Mouse (Mus musculus): Measurements from ENCODE around the gene Bhlha15. TPM values are rescaled to one million over a fixed set of nuclear protein-coding genes. Genes with fewer than 3 reads are reported as not detected.

The Bhlha15 gene
- polyA plus RNA-seq, 1 experiment from 2014 or later: 0.10 TPM

DNA sequence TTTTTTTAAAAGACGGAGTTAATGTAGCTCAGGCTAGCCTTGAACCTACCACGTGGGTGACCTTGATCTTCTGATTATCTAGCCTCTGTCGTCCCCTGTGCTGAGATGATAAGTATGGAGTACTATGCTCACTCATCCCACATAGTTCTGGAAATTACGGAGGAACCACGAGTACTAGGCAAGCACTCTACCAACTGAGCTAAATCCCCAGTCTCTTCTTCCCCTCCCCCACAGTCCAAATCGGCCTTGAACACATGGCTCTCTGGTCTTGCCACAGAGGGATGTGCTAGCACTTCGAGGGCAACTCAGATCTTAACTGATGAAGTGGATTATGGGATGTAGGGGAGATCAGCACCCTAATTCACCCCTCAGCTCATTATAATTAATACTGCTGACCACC lies 28.0 kb downstream of the Bhlha15 start:
- no peak overlapping the region for H3K27ac ChIP-seq
- ATAC-seq (ENCODE audit: insufficient number of reproducible peaks, insufficient read depth, low FRiP score, low TSS enrichment): no peak
- H3K4me2 ChIP-seq (replicated peaks): no peak overlapping the region
- no peaks in the 10 kb centered on the region for H3K27me3 ChIP-seq
- H3K9ac ChIP-seq: no peak overlapping the region
- H3K36me3 ChIP-seq: peaks cover 10% of the 10 kb centered on the region
- 89% methylated on average over 7 of the region's 7 CpGs for WGBS
- H3K9me3 ChIP-seq: no peaks in the 10 kb centered on the region
- no peak overlapping the region for H3K4me3 ChIP-seq
- peaks cover 9% of the 10 kb centered on the region for H3K4me1 ChIP-seq

DNA sequence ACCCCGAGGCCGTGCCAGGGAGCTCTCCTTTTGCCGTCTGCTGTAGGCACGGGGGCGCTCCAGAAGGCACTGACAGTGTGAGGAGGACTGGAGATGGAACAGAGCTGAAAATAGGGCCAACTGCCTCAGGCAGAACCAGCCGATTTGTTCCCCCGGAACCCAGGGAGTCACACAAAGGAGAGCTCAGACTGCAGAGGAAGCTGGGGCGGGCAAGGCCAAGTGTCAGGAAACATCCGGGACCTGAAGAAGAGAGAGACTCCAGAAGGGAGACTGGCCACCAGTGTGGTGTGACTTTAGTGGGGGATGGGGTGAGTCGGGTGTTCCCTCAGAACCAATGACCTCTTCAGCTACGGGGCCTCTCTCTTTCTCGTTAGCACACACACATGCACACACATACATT lies 29.2 kb downstream of the Bhlha15 start:
- Histone ChIP-seq H3K27ac (no peak overlapping the region), H3K9me3 (no peaks in the 10 kb centered on the region), H3K4me1 (peaks cover 13% of the 10 kb centered on the region), H3K4me2 (replicated peaks) (no peak overlapping the region), H3K9ac (no peak overlapping the region), H3K27me3 (no peaks in the 10 kb centered on the region), H3K36me3 (peaks cover 4% of the 10 kb centered on the region; the same call in 1 of the 2 replicates), H3K4me3 (no peak overlapping the region)
- ATAC-seq (ENCODE audit: insufficient number of reproducible peaks, insufficient read depth, low FRiP score, low TSS enrichment): no peak
- WGBS: 39% methylated on average over 12 of the region's 12 CpGs

DNA sequence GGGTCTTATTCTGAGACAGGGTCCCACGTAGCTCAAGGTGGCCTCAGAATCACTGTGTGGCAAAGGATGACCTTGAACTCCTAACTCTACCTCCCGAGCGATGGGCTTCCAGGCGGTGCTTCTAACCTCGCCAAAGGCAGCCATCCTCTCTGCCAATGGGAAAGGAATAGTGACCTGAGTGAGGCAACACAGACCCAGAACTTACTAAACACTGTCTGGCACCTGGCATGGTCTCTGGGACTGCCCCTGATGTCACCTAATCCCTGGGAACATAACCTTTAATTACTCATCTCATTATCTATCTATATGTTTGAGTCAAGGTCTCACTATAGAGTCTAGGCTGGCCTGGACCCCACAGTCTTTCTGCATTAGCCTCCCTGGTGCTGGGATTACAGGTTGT lies 29.9 kb downstream of the Bhlha15 start:
- H3K27me3 ChIP-seq: no peaks in the 10 kb centered on the region
- no peak for ATAC-seq (ENCODE audit: insufficient number of reproducible peaks, insufficient read depth, low FRiP score, low TSS enrichment)
- peaks cover 4% of the 10 kb centered on the region; the same call in 1 of the 2 replicates for H3K36me3 ChIP-seq
- H3K27ac ChIP-seq: no peak overlapping the region
- WGBS: 92% methylated on average over 5 of the region's 5 CpGs
- no peak overlapping the region for H3K4me2 ChIP-seq (replicated peaks)
- H3K4me1 ChIP-seq: peaks cover 15% of the 10 kb centered on the region
- no peaks in the 10 kb centered on the region for H3K9me3 ChIP-seq
- H3K4me3 ChIP-seq: no peak overlapping the region
- H3K9ac ChIP-seq: no peak overlapping the region

GRCm38 (mm10) chr5:144221305-144221704 lies 31.2 kb downstream of the Bhlha15 start:
- Histone ChIP-seq H3K4me3 (no peak overlapping the region), H3K36me3 (peaks cover 3% of the 10 kb centered on the region; the same call in 1 of the 2 replicates), H3K4me2 (replicated peaks) (no peak overlapping the region), H3K27ac (no peak overlapping the region), H3K27me3 (no peaks in the 10 kb centered on the region), H3K9ac (no peak overlapping the region), H3K4me1 (peaks cover 15% of the 10 kb centered on the region), H3K9me3 (no peaks in the 10 kb centered on the region)
- whole genome bisulfite sequencing: 63% methylated on average over 4 of the region's 4 CpGs
- no peak for ATAC-seq (ENCODE audit: insufficient number of reproducible peaks, insufficient read depth, low FRiP score, low TSS enrichment)

- Histone ChIP-seq H3K27me3 (no peaks in the 10 kb centered on the region), H3K9me3 (no peaks in the 10 kb centered on the region), H3K4me1 (peaks cover 15% of the 10 kb centered on the region), H3K36me3 (no peaks in the 10 kb centered on the region), H3K9ac (peak overlapping the region; percentile 58), H3K4me2 (replicated peaks) (peak overlapping the region; percentile 86), H3K27ac (peak overlapping the region; percentile 13), H3K4me3 (peak overlapping the region; percentile 68)
- ATAC-seq (ENCODE audit: insufficient number of reproducible peaks, insufficient read depth, low FRiP score, low TSS enrichment): peak; percentile 70
- WGBS: 2% methylated on average over 25 of the region's 25 CpGs
These were observed 32.9 kb downstream of the Bhlha15 start for GRCm38 (mm10) chr5:144222811-144223502.

DNA sequence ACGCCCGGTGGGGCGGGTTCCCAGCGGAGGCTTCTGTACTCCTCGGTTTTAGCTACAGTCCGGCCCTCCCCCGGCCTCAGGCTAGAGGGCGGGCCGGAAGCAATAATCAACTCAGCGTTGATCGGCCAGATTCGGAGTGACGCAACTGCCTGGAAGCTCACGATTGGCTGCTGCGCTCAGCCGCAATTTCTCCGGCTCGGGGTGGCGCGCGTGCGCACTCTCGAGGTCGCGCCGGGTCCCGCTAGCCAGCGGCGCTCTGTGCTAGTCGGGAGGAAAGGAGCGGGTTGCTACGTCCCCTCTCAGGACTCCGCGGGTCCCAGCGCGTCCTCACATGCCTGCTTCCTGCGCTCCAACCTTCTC lies 33.4 kb downstream of the Bhlha15 start, which contains the start of gene Tecpr1:
Tecpr1 (minus strand) TSS at position 113 of the 360 bp plus-strand sequence.
- Histone ChIP-seq H3K4me1 (peaks cover 15% of the 10 kb centered on the region), H3K9ac (peak within 1 kb of the TSS; percentile 58), H3K27ac (peak within 1 kb of the TSS; percentile 17), H3K27me3 (no peaks in the 10 kb centered on the region), H3K36me3 (no peaks in the 10 kb centered on the region), H3K9me3 (no peaks in the 10 kb centered on the region), H3K4me3 (peak within 1 kb of the TSS; percentile 68), H3K4me2 (replicated peaks) (peak within 1 kb of the TSS; percentile 86)
- WGBS: under 1% methylated on average over 30 of the region's 37 CpGs
- ATAC-seq (ENCODE audit: insufficient number of reproducible peaks, insufficient read depth, low FRiP score, low TSS enrichment): peak; percentile 93

GRCm38 (mm10) chr5:144223899-144224816 lies 34.1 kb downstream of the Bhlha15 start:
- Histone ChIP-seq H3K9me3 (no peaks in the 10 kb centered on the region), H3K27ac (no peak overlapping the region; the same call in 1 of the 2 replicates), H3K4me3 (peak overlapping the region; percentile 68), H3K27me3 (no peaks in the 10 kb centered on the region), H3K9ac (peak overlapping the region; percentile 58), H3K36me3 (no peaks in the 10 kb centered on the region), H3K4me1 (peaks cover 15% of the 10 kb centered on the region), H3K4me2 (replicated peaks) (peak overlapping the region; percentile 86)
- whole genome bisulfite sequencing: 23% methylated on average over 18 of the region's 18 CpGs
- ATAC-seq (ENCODE audit: insufficient number of reproducible peaks, insufficient read depth, low FRiP score, low TSS enrichment): no peak

- Histone ChIP-seq H3K4me3 (no peak overlapping the region), H3K9ac (no peak overlapping the region), H3K4me1 (peaks cover 15% of the 10 kb centered on the region), H3K36me3 (no peaks in the 10 kb centered on the region), H3K9me3 (no peaks in the 10 kb centered on the region), H3K27me3 (no peaks in the 10 kb centered on the region), H3K27ac (no peak overlapping the region), H3K4me2 (replicated peaks) (no peak overlapping the region)
- WGBS: 29% methylated on average over 11 of the region's 11 CpGs
- ATAC-seq (ENCODE audit: insufficient number of reproducible peaks, insufficient read depth, low FRiP score, low TSS enrichment): no peak
These were observed 36.1 kb downstream of the Bhlha15 start for GRCm38 (mm10) chr5:144226220-144226619.

DNA sequence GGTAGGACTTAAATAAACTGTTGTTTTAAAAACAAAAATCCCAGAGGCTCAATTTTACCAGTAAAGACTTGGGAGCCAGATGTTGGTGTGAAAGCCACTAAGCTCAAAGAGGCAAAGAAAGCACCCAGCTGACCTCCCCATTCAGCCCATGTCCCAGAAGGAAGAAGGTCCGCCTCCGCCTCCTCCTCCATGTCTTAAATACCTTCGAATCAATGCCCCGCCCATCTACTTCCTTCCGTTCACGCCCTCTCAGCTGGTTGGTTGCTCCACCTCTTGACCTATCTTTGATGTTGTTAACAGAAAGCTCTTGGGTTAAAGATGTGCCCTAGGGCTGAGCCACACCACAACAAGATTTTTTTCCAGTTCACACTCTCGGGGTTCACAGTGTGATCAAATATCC lies 40.1 kb downstream of the Bhlha15 start:
- 86% methylated on average over 7 of the region's 7 CpGs for WGBS
- Histone ChIP-seq H3K27me3 (no peaks in the 10 kb centered on the region), H3K9ac (no peak overlapping the region), H3K27ac (no peak overlapping the region), H3K36me3 (no peaks in the 10 kb centered on the region), H3K4me3 (no peak overlapping the region), H3K9me3 (no peaks in the 10 kb centered on the region), H3K4me2 (replicated peaks) (no peak overlapping the region), H3K4me1 (no peaks in the 10 kb centered on the region)
- no peak for ATAC-seq (ENCODE audit: insufficient number of reproducible peaks, insufficient read depth, low FRiP score, low TSS enrichment)

DNA sequence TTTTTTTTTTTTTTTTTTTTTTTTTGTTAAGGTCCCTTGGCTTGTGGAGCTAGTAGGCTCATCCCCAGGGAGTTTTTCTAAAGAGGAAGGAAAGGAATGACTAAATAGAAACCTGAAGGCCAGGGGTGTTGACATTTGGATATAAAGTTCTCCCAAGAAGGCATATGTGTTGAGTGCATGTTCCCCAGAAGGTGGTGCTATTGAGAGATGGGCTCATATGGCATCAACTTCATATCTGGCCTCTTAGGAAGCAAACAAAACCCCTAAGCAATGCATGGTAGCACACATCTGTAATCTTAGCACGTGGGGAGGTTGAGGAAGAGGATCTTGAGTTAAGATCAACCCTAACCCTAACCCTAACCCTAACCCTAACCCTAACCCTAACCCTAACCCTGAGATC lies 41.3 kb downstream of the Bhlha15 start:
- Histone ChIP-seq H3K27me3 (no peaks in the 10 kb centered on the region), H3K36me3 (no peaks in the 10 kb centered on the region)
- WGBS: 77% methylated on average over 1 of the region's 1 CpGs

DNA sequence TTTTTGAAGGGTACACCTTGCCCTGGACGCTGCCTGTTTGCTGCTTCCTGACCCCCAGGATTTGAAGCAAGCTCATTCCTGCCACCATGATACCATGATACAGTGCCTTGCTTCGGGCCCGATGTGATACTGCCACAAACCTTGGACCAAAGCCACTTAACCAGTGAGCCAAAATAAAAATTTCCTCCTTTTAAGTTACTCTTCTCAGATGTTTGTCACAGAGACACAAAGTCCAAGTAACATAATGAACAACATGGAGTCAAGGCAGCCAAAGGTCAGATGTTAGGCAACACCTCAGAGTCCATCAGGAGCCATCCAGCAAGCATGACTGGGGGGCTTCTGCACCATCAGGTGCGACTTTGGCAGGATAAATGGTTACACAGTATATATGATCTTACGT lies 42.4 kb downstream of the Bhlha15 start:
- no peaks in the 10 kb centered on the region for H3K27me3 ChIP-seq
- 86% methylated on average over 5 of the region's 5 CpGs for WGBS
- no peak overlapping the region for H3K4me3 ChIP-seq
- H3K36me3 ChIP-seq: no peaks in the 10 kb centered on the region
- no peaks in the 10 kb centered on the region for H3K9me3 ChIP-seq
- no peaks in the 10 kb centered on the region for H3K4me1 ChIP-seq
- no peak overlapping the region for H3K27ac ChIP-seq
- ATAC-seq (ENCODE audit: insufficient number of reproducible peaks, insufficient read depth, low FRiP score, low TSS enrichment): no peak
- no peak overlapping the region for H3K4me2 ChIP-seq (replicated peaks)
- H3K9ac ChIP-seq: no peak overlapping the region

More for the DNA sequence above, 41.3 kb downstream of the Bhlha15 start:
- H3K4me1 ChIP-seq: no peaks in the 10 kb centered on the region
- H3K4me3 ChIP-seq: no peak overlapping the region
- no peak for ATAC-seq (ENCODE audit: insufficient number of reproducible peaks, insufficient read depth, low FRiP score, low TSS enrichment)
- H3K9me3 ChIP-seq: no peaks in the 10 kb centered on the region
- H3K9ac ChIP-seq: no peak overlapping the region
- H3K4me2 ChIP-seq (replicated peaks): no peak overlapping the region
- H3K27ac ChIP-seq: no peak overlapping the region

- ATAC-seq (ENCODE audit: insufficient number of reproducible peaks, insufficient read depth, low FRiP score, low TSS enrichment): no peak
- H3K36me3 ChIP-seq: no peaks in the 10 kb centered on the region
- H3K9me3 ChIP-seq: no peaks in the 10 kb centered on the region
- H3K4me3 ChIP-seq: no peak overlapping the region
- H3K27me3 ChIP-seq: no peaks in the 10 kb centered on the region
- no peak overlapping the region for H3K9ac ChIP-seq
- no peak overlapping the region for H3K27ac ChIP-seq
- H3K4me2 ChIP-seq (replicated peaks): no peak overlapping the region
- 73% methylated on average over 6 of the region's 6 CpGs for WGBS
- no peaks in the 10 kb centered on the region for H3K4me1 ChIP-seq
These were observed 44.1 kb downstream of the Bhlha15 start for GRCm38 (mm10) chr5:144234222-144234621.

Data from embryonic facial prominence, embryonic 12.5 days (tissue).